Comparison of ENCODE assay signal across 8 mouse cellular contexts in the genomic region with DNA sequence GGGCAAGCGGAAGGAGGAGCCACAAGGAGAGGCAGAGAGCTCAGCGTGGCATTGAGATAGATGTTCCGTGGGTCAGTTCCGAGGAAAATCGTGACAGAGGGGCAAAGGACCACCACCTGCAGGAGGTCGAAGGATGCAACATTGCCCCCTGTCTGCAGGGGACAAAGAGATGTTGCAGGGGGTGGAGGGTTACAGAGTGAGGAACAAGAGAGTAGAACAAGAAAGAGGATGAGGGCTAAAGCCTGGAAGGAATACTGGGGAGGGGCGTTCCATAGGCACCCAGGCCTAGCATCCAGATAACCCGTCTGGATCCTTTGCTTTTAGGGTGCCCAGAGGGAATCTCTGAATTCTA. TPM values are rescaled to one million over a fixed set of nuclear protein-coding genes. Genes with fewer than 3 reads are reported as not detected.
A peak's percentile ranks its signal among the peaks of the same experiment; 100 is the strongest.
DNase-seq lines count a peak whose midpoint lies in the region; ATAC-seq and TF ChIP-seq lines count a peak whose summit lies in the region.

No protein-coding gene starts in this region.

- H3K27ac ChIP-seq in heart, embryonic 13.5 days (replicated peaks): no peak overlapping the region
- no peak overlapping the region for H3K27ac ChIP-seq in ES-E14 (ENCODE audit: insufficient read depth, low read depth, low read length, poor library complexity, severe bottlenecking)
- peak overlapping the region; percentile 85 for H3K27ac ChIP-seq in hindbrain, embryonic 10.5 days
- peak overlapping the region; percentile 73; the same call in 1 of the 2 replicates for H3K27ac ChIP-seq in midbrain, embryonic 10.5 days (replicated peaks)

- 6% methylated on average over 8 of the region's 8 CpGs for WGBS in heart, embryonic 13.5 days
- WGBS in hindbrain, embryonic 10.5 days: 4% methylated on average over 8 of the region's 8 CpGs
- WGBS in midbrain, embryonic 10.5 days: 1% methylated on average over 8 of the region's 8 CpGs

- peak overlapping the region; percentile 51 for H3K4me3 ChIP-seq in heart, embryonic 13.5 days
- H3K4me3 ChIP-seq in ES-E14 (ENCODE audit: insufficient read depth in 1 of 2, low read depth in 1 of 2, low read length in 2 of 2, poor library complexity in 1 of 2, severe bottlenecking in 1 of 2): peak overlapping the region; percentile 9 to 63; a peak in 3 of 4 replicates
- peak overlapping the region; percentile 53 for H3K4me3 ChIP-seq in hindbrain, embryonic 10.5 days
- peak overlapping the region; percentile 60 for H3K4me3 ChIP-seq in midbrain, embryonic 10.5 days

- peak overlapping the region; percentile 73 for H3K4me2 ChIP-seq in heart, embryonic 13.5 days

- no peak for ATAC-seq in heart, embryonic 13.5 days (ENCODE audit: extremely low read depth, insufficient number of reproducible peaks, low FRiP score, low TSS enrichment)

- no peaks in the 10 kb centered on the region for H3K36me3 ChIP-seq in heart, embryonic 13.5 days
- H3K36me3 ChIP-seq in ES-E14 (ENCODE audit: control insufficient read depth, insufficient read depth, low read length, poor library complexity, severe bottlenecking): no peaks in the 10 kb centered on the region
- H3K36me3 ChIP-seq in hindbrain, embryonic 10.5 days: no peaks in the 10 kb centered on the region
- no peaks in the 10 kb centered on the region for H3K36me3 ChIP-seq in midbrain, embryonic 10.5 days

- no peak for DNase-seq in heart, postnatal 25 days (ENCODE audit: low spot score)
- DNase-seq in ES-E14 (ENCODE audit: low read depth, low spot score): no peak
- no peak for DNase-seq in hindbrain, embryonic 10.5 days (ENCODE audit: low spot score)
- no peak for DNase-seq in midbrain, embryonic 10.5 days (ENCODE audit: low spot score)
- no peak for DNase-seq in cerebellum, adult 9-10 months
- no peak for DNase-seq in right cerebral cortex, postnatal 14 days
- DNase-seq in adrenal gland, adult 18-20 months (ENCODE audit: low spot score in 2 of 2): no peak

- H3K9ac ChIP-seq in heart, embryonic 13.5 days: no peak overlapping the region
- no peak overlapping the region for H3K9ac ChIP-seq in ES-E14 (ENCODE audit: insufficient read depth, low read depth, low read length, poor library complexity, severe bottlenecking)

- no peaks in the 10 kb centered on the region for H3K9me3 ChIP-seq in heart, embryonic 13.5 days
- no peaks in the 10 kb centered on the region for H3K9me3 ChIP-seq in ES-E14 (ENCODE audit: control insufficient read depth, insufficient read depth, low read depth, low read length)
- no peaks in the 10 kb centered on the region for H3K9me3 ChIP-seq in hindbrain, embryonic 10.5 days
- H3K9me3 ChIP-seq in midbrain, embryonic 10.5 days (replicated peaks): no peaks in the 10 kb centered on the region

- H3K4me1 ChIP-seq in heart, embryonic 13.5 days: peaks cover 41% of the 10 kb centered on the region
- H3K4me1 ChIP-seq in ES-E14 (ENCODE audit: control insufficient read depth in 2 of 2, insufficient read depth in 2 of 2, low read length in 2 of 2, poor library complexity in 1 of 2): peaks cover 0 to 5% of the 10 kb centered on the region in 2 experiments; a peak in 1 of 4 replicates
- peaks cover 52% of the 10 kb centered on the region for H3K4me1 ChIP-seq in hindbrain, embryonic 10.5 days (replicated peaks)
- H3K4me1 ChIP-seq in midbrain, embryonic 10.5 days: peaks cover 52% of the 10 kb centered on the region

- intact Hi-C loops in heart, postnatal 25 days (cut with DNase I): no loop called here

- peaks cover 100% of the 10 kb centered on the region for H3K27me3 ChIP-seq in heart, embryonic 13.5 days (replicated peaks)
- peaks cover 100% of the 10 kb centered on the region for H3K27me3 ChIP-seq in hindbrain, embryonic 10.5 days (ENCODE audit: insufficient read depth, poor library complexity, severe bottlenecking)
- H3K27me3 ChIP-seq in midbrain, embryonic 10.5 days (ENCODE audit: low read depth, poor library complexity, severe bottlenecking): peaks cover 100% of the 10 kb centered on the region

- in situ Hi-C loops in ES-E14 (cut with MboI; ENCODE audit: low sequenced_read_pairs in 2 of 2, unreplicated experiment in 2 of 2): no loop called here

TF ChIP-seq in ES-E14, 5 proteins besides CTCF, POLR2A, EP300 and RAD21:
- TF ChIP-seq CHD2 (IDR thresholded peaks at IDR 0.05; ENCODE audit: low read depth, low read length): no peak

RNA-seq across cellular contexts. Expression of gene C1ql1, which starts 0.5 kb away (rescaled TPM):
- 0.71 and 0.74 TPM in 2 replicates for polyA plus RNA-seq in heart, embryonic 13.5 days (2015; fragmentation: Nextera tagmentation; extraction: Ambion mirVana)
- not detected for total RNA-seq in heart, postnatal 25 days (2021)
- total RNA-seq in ES-E14 (2012; rRNA removed): 3.3 and 3.7 TPM in 2 replicates
- polyA plus RNA-seq in hindbrain, embryonic 10.5 days (2016; fragmentation: Nextera tagmentation; extraction: Ambion mirVana): 4.4 and 11.5 TPM in 2 replicates
- polyA plus RNA-seq in midbrain, embryonic 10.5 days (2016; fragmentation: Nextera tagmentation; extraction: Ambion mirVana): 3.0 and 5.8 TPM in 2 replicates
- total RNA-seq in adrenal gland, adult 18-20 months (2021): 10 to 100 TPM; 49.2 to 60.0 TPM

RNA-seq across cellular contexts. Expression of gene Kif18b, which starts 22.0 kb away (rescaled TPM):
- 7.0 and 7.3 TPM in 2 replicates for polyA plus RNA-seq in heart, embryonic 13.5 days (2015; fragmentation: Nextera tagmentation; extraction: Ambion mirVana)
- under 1 TPM; 0.44 to 0.50 TPM for total RNA-seq in heart, postnatal 25 days (2021)
- total RNA-seq in ES-E14 (2012; rRNA removed): 38.4 and 51.0 TPM in 2 replicates
- 11.6 and 12.2 TPM in 2 replicates for polyA plus RNA-seq in hindbrain, embryonic 10.5 days (2016; fragmentation: Nextera tagmentation; extraction: Ambion mirVana)
- 12.4 and 14.0 TPM in 2 replicates for polyA plus RNA-seq in midbrain, embryonic 10.5 days (2016; fragmentation: Nextera tagmentation; extraction: Ambion mirVana)
- under 1 TPM; 0.51 to 0.73 TPM for total RNA-seq in adrenal gland, adult 18-20 months (2021)

RNA-seq across cellular contexts. Expression of gene Gfap, which starts 46.3 kb away (rescaled TPM):
- 0.19 and 0.38 TPM in 2 replicates for polyA plus RNA-seq in heart, embryonic 13.5 days (2015; fragmentation: Nextera tagmentation; extraction: Ambion mirVana)
- total RNA-seq in heart, postnatal 25 days (2021): under 1 TPM; 0.13 to 0.31 TPM
- 0.36 and 0.42 TPM in 2 replicates for total RNA-seq in ES-E14 (2012; rRNA removed)
- 0.17 TPM in 1 of 2 replicates, not detected in the other for polyA plus RNA-seq in hindbrain, embryonic 10.5 days (2016; fragmentation: Nextera tagmentation; extraction: Ambion mirVana)
- 0.05 and 0.09 TPM in 2 replicates for polyA plus RNA-seq in midbrain, embryonic 10.5 days (2016; fragmentation: Nextera tagmentation; extraction: Ambion mirVana)
- 1 to 10 TPM in 1 of 2 experiments, under 1 TPM in 1; 0.76 to 1.1 TPM for total RNA-seq in adrenal gland, adult 18-20 months (2021)

Comparison
In these comparisons a context has a peak if more than half of its experiments do, and no peak if none do; other contexts are left out.
1. H3K27ac ChIP-seq: peak in hindbrain, embryonic 10.5 days (single experiment) and midbrain, embryonic 10.5 days (single experiment); none in heart, embryonic 13.5 days (single experiment) and ES-E14 (single experiment).
2. RNA of gene C1ql1, which starts 0.5 kb away (total RNA-seq): 49.2 to 60.0 TPM in adrenal gland, adult 18-20 months; 3.3 to 3.7 TPM in ES-E14 and not detected in heart, postnatal 25 days; every median in the first group is over 10 times any median in the second.
3. RNA of gene Kif18b, which starts 22.0 kb away (total RNA-seq): 38.4 to 51.0 TPM in ES-E14; 0.51 to 0.73 TPM in adrenal gland, adult 18-20 months and 0.44 to 0.50 TPM in heart, postnatal 25 days; every median in the first group is over 10 times any median in the second.
4. Peak in every context shown above with its lines, with median percentiles within 50 percentile points of each other: H3K4me3 ChIP-seq.